Mouse (Mus musculus): ENCODE results near the gene Six6.

Gene Six6

DNA sequence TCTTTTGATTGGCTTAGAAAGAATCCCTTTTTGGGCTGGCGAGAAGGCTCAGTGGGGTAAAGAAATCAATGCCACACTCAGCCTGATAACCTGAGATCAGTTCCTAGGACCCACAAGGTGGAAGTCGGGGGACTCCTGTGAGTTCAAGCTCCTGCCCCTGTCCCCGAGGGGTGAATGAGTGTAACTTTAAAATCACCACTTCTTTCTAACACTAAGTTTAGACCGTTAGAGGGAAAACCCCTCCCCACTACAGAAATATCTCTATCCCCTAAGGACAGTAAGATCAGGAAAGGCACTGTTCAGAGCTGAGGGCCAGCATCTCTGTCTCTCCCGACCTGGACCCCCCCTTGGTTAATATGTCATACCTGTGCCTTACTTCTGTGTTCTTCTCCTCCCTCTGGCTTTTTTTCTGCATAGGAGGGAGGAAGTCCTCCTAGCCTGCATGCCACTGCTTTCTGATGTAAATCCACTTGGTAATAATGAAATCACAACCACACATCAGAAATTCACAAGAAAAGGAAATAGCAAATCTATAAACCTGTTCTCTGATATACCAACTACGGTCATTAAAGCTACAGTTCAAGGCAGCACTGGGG, 18.2 kb downstream of the Six6 start:
- DNase-seq = no peak

DNA sequence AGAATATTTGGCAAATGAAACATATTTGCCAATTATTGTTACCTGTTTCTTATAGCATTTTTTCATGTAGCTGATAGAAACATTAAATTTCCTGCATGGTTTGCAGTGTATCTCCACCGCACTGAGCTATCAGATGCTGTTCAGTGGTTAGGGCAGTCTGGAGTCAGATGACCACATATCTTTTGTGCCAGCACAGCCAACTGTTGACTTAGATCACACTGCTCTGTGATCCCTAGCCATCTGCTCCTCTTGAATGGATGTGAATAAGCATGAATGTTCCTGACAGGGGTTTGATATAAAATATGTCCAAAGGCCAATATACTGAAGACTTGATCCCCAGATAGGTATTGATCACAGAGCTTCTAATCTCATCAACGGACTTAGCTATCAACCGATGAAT, 18.8 kb downstream of the Six6 start:
- DNase-seq = no peak

DNA sequence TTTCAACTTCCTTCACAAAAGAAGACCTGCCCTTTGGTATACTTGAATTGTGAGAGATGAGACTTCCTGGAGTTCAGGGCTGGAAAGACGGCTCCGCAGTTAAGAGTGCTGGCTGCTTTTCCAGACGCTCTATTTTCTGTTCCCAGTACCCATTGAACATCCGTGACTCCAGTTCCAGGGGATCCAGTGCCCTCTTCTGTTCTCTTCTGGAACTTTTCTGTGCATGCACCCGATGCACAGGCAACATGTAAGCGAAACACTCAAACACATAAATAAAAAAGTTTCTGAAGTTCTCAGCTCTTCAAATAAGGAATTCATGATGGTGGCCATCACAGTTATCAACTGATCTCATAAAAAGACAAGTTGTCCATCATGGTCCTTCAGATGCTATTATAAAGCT, 23.1 kb downstream of the Six6 start:
- no peak for DNase-seq

DNA sequence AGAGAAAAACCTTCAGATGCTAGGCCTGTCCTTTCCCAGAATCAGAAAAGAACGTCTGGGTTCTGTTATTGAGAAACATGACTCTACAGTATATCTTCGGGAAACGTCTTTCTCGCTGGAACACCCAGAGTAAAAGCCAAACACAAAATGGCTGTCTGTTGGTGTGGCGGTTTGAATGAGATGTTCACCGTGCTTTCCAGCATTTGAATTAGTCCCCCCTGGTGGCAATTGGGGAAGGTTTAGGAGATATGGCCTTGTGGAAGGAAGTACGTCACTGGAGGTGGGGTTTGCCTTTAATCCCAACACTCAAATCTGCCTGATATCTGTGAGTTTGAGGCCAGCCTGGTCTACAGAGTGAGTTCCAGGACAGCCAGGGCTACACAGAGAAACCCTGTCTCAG, 27.8 kb downstream of the Six6 start:
- DNase-seq = no peak

DNA sequence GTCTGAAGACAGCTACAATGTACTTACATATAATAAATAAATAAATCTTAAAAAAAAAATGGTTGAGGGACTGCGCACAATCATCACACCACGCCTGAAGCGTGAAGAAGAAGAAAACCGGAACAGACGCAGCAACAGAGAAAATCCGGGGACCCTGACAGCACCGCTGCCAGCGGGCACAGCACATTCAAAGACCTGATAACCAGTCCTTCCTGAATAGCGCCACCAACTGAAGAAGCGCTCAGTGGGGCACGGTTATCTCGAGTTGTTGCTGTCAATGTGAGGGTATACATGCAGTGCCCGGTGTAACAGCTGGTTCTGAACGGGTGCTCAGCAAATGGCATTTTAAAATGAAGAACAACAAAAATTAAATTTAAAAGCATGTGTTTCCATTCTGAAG, 30.9 kb downstream of the Six6 start:
- DNase-seq = no peak

DNA sequence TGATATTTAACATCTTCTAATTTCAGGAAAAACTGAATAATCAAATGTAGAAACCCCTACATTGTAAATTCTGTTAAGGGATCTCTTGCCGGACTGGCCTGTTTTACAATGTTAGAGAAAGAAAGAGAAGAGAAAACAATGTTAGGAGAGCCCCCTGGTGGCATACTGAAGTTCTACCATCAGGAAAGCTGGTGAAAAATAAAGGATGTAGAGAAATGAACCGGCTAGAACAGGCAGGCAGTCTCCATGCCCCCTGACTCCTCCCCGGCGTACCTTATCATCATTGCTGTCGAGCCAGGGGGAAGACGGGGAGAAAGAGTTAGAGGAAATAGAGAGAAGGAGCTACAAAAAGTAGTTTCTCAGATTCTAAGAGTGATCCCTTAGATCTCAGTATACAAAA, 33.5 kb downstream of the Six6 start:
- DNase-seq = peak; percentile 35

DNA sequence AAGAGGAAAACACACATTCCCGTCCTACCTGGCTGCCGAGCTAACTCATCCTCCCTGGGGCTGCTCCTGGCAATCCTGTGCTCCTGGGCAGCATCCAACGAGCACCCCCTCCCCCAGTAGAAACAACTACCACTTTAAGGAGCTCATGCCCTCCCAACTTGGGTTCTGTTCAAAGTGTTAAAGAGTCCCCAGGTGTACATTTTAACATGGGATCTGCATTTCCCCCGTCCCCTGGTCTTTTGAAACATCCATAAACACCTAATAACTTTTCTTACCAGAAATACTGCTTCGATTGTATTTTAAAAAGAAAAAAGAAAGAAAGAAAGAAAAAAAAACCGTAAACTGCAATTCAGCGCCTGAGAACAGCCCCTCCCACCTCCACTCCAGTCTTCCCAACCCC, 36.5 kb downstream of the Six6 start:
- DNase-seq = no peak

DNA sequence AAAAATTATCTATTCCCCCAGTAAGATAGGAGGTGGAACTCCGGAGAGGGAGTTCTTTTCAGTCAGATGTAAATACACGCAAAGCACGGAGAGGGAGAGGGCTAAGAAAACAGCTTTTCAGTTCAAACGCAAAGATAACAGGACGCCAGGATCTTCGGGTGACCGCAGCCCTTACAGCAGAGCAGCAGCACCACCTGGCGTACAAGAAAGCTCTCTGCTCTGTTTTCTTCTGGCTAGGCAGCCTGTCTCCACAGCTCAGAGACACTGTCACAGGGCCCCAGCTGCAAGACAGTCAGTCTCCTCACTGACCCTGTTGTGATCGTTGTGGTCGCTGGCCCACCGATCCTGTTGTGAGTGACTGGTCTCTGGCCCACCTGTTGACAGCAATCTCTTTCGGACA, 37.0 kb downstream of the Six6 start:
- peak; percentile 73 for DNase-seq

DNA sequence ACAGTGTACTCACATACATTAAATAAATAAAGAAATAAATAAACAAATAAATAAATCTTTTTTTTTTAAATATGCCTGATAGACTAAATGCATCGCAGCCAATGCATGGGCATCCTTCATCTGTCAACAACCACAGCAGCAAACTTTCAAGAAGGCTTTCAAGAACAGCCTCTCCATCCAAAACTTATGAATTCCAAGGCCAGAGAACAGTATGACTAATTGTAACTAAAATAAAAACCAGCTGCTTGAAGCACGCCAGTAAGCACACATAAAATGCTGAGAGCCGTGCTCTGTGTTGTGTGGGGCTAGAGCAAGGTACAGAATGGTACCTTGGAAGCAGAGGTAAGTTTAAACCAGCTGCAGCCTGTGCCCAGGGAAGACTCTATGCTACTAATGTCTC, 38.2 kb downstream of the Six6 start:
- DNase-seq = no peak

DNA sequence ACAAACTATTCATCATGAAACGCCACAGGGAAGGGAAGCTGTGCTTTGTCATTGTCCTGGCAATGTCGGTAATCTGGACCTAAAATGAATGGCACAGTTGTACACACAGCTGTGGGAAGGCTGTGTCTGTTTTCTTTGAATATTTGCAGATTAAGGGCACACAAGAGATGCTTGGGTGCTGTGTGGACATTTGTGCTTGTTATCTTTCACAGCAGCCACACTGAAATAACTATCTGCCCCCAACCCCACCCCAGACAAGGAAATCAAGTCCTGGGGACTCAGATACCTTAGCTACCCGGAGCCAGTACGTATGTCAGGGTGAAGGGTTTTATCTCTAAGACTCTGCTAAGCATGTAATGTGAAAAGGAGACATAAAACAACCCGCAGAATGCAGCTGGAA, 39.5 kb downstream of the Six6 start:
- DNase-seq = no peak

DNA sequence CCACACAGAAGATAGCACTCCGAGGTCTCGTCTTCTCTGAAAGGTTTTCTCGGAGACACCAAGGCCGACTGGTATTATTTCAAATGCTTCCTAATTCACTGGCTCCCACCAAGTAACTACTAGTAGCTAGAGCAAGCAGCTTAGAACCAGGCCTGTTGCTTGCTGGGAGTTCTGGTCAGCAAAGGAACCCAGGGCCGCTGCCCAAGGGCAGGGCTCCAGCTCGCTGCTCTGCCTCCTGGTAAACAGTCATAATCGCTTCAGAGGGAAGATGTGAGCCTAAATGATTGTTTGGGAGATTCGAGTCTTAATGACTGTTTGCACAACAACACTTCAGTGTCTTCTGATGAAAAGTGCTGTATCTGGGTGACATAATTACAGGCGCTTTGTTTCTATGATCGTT, 42.9 kb downstream of the Six6 start:
- DNase-seq = no peak

DNA sequence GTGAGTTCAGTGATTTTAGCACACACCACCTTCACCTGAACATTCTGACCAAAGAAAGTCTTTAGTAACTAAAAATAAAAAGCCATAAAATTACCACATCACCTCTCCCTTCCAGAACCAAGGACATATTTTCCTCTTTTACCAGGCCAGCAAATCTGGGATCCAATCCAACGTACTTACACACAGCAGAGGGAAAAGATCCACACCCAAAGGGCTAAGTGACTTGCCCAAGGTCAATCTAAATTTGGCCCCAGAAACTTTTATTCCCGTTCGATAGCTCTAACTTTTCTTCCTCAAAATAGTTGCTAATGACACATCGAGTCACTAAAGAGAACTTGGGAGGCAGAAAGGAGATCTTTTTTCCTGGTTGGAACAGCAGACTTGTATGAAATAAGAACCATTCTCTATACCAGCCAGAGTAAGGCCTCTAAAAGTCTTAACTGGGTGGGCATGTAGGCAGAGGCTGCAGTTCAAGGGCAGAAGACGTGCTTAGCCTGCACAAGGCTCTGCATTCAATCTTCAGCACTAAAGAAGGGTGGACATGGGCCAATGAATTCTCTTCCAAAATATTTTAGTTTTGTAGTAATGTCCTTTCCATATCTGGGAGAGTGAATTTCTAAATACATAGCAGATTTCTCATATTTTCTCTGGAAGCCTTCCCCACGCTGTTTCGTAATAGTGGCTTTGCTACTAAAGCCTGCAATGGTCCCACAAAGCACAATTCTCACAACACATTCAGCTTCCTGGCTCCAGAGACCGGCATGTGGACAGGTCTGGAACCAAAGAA, 43.6 kb downstream of the Six6 start:
- no peak for DNase-seq

All from right cerebral cortex, adult 18-20 months (tissue).